Mouse (Mus musculus) brain, embryonic 14.5 days (tissue): ENCODE data around the gene Rpgr.

Experiments used
- CTCF ChIP-seq: fragments of 200-500 bp; IDR thresholded peaks from 2 replicates; pipeline ENCODE4 v1.5.1; 2012; ENCODE audit warnings: inconsistent platforms, mild to moderate bottlenecking, moderate library complexity, borderline replicate concordance; ENCODE audit not compliant: insufficient read depth, insufficient read length; ENCODE audit errors: extremely low read depth
- POLR2A ChIP-seq: fragments of 200-500 bp; IDR thresholded peaks from 2 replicates; pipeline ENCODE4 v1.6.1; 2012; ENCODE audit warnings: mild to moderate bottlenecking, inconsistent platforms, borderline replicate concordance; ENCODE audit not compliant: poor library complexity, insufficient read depth, insufficient read length, severe bottlenecking; ENCODE audit errors: extremely low read depth

GRCm38 (mm10) chrX:10110736-10111135, 106.0 kb downstream of the Rpgr start:
- no peak for TF ChIP-seq POLR2A
- TF ChIP-seq CTCF: no peak
